Mouse (Mus musculus) B cell, adult 2 months (primary cell): ENCODE data around the gene Spred2.
A peak's percentile ranks its signal among the peaks of the same experiment; 100 is the strongest.
"Not testable (repeated sequence)": the region's sequence is repeated elsewhere in the genome, so short reads cannot be mapped to it uniquely, and the experiment has no call there.

ENCODE experiments used
- DNase-seq, 2 experiments: peaks; one replicate each; pipeline ENCODE4 v3.0.0; 2022

Spred2 gene

DNA sequence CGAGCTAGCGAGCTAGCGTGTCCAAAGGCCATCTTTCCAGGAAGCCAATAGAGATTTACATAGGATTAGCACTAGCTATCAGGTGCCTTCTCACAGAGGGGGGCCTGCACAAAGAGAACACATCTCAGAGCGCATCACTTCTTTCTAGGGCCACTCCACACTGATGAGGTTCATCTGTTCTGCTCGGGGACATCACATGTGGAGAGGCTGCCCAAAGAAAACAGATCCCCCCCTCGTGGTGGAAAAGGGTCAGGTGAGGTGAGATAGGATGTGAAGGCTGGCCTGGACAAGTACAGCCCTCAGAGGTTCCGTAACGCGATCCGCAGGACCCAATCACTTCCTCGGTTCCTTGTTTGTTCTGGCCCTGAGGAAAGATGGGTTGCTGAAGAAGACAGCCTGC, 101.7 kb downstream of the Spred2 start:
- peak; percentile 24 to 30 for DNase-seq

- DNase-seq, result no peak
Measured at GRCm38 (mm10) chr11:20027719-20028118, 103.5 kb downstream of the Spred2 start.

DNA sequence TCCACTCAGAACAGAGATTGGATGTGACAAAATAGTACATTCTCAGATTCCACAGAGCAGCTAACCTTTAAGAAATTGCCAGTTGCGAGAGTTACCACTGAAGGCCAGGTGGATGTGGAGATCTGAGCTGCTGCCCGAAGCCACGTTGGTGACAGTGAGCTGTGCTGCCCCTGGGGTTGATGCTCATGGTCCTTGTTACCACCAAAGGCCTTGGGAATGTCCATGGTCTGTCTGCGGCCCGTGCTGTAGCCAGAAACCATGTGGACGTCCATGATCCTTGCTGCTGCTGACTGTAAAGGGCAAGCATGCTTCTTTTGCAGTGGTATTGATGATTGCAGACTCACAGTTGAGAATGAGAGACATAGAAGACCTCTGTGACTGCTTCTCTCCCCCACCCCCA, 104.2 kb downstream of the Spred2 start:
- DNase-seq, result no peak

GRCm38 (mm10) chr11:20029014-20029413, 104.8 kb downstream of the Spred2 start:
- DNase-seq, result no peak

DNA sequence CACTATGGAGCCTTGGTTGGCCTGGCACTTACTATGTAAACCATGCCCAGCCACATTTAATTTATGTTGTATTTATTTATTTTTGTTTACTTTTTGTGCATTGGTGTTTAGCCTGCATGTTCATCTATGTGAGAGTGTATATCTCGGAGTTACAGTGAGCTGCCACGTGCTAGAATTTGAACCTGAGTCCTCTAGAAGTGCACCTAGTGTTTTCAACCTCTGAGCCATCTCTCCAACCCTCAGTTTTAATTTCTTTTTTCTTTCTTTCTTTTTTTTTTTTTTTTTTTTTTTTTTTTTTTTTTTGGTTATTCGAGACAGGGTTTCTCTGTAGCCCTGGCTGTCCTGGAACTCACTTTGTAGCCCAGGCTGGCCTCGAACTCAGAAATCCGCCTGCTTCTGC, 106.8 kb downstream of the Spred2 start:
- not testable (repeated sequence) for DNase-seq

GRCm38 (mm10) chr11:20031536-20031935, 107.4 kb downstream of the Spred2 start:
- peak; percentile 57 to 62 for DNase-seq

GRCm38 (mm10) chr11:20033541-20034160, 109.5 kb downstream of the Spred2 start:
- DNase-seq, result no peak

GRCm38 (mm10) chr11:20034337-20034947, 110.3 kb downstream of the Spred2 start:
- no peak for DNase-seq

- no peak for DNase-seq
Measured at GRCm38 (mm10) chr11:20035343-20035928, 111.3 kb downstream of the Spred2 start.

GRCm38 (mm10) chr11:20035972-20036371, 111.8 kb downstream of the Spred2 start:
- no peak for DNase-seq

DNA sequence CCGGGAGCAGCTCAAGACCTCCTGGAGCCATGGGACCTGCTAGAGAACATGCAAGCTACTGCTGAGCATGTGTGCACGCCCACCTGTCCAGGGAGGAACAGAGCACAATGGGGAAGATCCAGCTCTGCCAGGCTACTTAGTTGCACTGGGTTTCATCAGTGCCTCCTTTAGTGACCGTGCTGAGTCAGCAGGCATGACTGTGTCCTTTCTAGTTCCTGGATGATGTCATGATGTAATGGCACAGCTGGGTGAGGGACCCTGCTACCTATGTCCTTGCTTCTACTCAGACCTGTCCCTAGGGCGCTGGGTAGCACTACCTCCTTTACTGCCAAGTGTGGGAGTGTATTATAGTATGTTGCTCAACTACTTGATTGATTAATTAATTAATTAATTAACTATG, 113.6 kb downstream of the Spred2 start:
- DNase-seq, result no peak

DNA sequence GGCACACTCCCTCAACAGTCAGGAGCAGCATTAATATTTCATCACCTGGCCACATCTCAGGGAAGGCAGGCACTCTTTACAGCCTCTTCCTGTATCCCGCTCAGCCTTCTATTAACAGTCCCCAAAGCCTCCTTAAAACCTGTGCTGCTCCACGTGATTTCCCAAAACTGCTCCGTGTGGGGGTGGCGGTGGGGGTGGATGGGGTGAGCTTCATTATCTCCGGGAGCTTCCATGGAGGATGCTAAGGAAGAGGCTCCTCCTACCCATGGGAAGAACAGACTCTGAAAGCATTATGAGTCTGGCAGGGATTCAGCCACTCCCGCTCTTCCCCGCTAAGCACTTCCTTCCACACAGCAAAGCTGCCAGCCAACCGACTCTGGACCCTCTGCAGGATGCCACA, 114.5 kb downstream of the Spred2 start:
- no peak for DNase-seq

DNA sequence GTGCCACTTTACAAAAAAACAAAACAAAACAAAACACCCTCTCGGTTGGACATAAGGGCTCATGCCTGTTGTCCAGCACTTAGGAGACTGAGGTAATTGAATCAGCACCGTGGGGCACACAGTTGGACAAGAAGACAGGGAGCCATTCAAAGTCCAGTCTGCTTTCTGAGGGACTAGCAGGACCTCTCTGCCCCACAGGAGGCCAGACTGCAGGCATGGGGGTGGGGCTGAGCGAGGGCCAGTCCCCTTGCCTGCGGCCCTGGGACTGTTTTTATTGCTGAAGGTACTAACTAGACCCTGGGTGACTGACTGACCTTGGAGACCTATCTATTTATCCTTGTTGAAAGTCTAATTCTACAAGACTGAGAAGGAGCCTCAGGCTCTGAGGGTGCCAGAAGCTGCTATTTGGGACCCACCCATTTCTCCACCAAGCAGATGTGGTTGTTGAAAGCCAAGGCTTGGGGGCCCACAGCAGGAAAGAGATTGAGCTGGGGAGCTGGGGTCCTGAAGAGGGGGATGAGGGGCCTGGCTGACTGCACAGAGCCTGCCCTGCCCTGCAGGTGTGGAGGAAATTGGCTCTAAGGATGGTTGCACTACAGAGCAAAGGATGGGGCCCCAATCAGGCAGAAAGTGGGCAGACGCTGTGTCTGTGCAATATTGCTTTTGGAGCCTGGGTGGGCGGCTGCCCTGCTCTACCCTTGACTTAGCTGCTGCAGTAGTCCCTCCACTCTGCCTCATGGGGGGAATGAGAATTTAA, 117.2 kb downstream of the Spred2 start:
- DNase-seq, result peak in 1 of 2 experiments; percentile 7

DNA sequence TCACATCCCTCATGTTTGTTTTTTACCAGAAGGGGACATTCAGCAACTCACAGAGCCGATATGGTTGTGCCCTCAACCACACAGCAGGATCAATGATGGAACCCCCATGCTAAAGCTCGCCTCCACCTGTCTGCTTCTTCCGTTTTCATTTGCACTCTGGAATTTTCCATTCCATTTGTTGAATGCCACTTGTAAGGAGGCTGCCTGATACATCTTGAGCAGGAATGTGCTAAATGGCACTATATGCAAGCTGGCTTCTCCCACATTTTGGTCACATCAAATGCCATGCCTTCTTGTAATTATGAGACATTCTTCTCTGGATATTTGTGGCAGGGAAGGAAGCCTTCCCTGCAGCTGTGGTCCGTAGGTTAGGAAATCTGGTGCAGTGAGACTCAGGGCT, 117.9 kb downstream of the Spred2 start:
- DNase-seq, result no peak

- DNase-seq, result peak in 1 of 2 experiments; percentile 10
Measured at GRCm38 (mm10) chr11:20043256-20043655, 119.1 kb downstream of the Spred2 start.

GRCm38 (mm10) chr11:20045586-20045985, 121.4 kb downstream of the Spred2 start:
- peak; percentile 14 to 17 for DNase-seq

DNA sequence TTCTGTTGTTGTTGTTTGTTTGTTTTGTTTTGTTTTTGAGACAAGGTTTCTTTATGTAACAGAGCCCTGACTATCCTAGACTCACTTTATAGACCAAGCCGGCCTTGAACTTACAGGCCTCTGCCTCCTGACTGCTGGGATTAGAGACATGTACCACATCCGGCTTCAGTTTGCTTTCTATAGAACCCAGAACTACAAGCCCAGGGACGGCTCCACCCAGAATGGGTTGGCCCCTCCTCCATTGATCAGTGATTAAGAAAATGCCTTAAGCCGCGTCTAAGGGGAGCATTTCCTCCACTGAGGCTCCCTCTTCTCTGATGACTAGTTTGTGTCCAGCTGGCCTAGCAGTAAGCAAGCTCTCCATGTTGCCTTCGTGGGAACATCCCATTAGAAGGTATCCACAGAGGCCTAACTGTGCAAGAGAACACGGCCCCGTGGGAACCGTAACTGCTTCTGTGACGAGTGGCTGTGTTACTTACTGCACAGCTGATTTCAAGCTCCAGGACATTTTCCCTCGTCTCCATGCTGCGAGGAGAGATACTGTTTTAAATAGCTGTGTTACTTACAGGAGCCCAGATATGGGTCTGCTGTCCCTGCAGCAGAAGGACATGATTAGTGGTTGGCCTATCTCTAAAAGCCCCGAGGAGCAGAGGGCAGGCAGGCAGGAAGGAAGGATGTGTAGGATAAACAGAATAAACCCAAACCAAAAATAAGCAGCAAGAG, 128.8 kb downstream of the Spred2 start:
- no peak for DNase-seq

GRCm38 (mm10) chr11:20053951-20054350, 129.8 kb downstream of the Spred2 start:
- DNase-seq, result no peak

DNA sequence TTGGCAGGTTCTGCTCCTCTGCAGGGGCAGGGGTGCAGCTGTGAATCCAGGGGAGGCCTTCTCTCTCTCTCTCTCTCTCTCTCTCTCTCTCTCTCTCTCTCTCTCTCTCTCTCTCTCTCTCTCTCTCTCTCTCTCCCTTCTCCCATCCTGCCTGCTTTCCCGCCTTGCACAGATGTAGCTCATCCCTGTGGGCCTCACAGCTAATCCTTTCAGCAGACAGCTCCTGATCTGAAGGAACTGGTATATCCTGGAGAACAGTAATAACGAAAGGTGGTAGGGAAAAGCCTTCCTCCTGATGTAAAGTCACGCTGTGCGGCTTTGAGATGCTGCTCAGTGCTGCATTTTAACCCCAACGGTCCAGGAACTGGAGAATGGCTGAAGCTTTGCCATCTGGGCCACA, 130.4 kb downstream of the Spred2 start:
- no peak for DNase-seq

GRCm38 (mm10) chr11:20056168-20056567, 132.0 kb downstream of the Spred2 start:
- DNase-seq, result no peak

- no peak for DNase-seq
Measured at GRCm38 (mm10) chr11:20057429-20057828, 133.3 kb downstream of the Spred2 start.

DNA sequence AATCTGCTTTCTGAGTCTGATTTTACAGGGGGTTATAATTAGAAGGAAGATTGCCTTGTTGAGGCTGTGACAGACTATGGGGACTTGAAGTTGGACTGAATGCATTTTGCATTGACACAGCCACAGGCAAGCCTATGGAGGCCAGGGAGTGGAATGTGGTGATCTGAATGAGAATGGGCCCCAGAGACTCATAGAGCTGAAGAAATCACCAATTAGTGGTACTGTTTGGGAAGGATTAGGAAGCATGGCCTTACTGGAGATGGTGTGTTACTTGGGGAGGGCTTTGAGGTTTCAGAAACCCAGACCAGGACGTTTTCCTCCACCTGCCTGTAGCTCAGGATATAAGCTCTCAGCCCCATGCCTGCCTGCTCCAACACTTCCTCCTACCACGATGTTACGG, 135.6 kb downstream of the Spred2 start:
- no peak for DNase-seq

DNA sequence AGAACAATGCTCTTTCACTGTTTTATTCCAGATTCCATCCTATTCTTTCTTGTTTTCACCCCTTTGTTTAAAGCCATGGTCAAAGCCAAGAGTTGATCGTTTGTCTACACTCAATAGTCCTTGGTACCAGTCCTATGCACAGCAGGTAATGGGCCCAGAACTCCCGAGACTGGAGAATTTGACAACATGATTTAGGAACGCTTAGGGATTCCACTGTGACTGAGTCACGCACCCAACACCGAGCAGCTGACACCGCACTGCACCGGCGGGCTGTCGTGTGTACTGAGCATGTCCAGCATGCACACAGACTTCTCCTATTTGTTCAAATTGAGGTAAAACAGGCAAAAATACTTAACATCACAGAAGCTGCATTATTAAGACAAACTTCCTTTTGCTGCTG, 138.6 kb downstream of the Spred2 start:
- not testable (repeated sequence) for DNase-seq
